Mouse (Mus musculus) E14TG2a.4 (cell line): ENCODE data around the gene Lekr1.

Source experiments
- H3K27me3 ChIP-seq: 2 replicates; pipeline ENCODE4 v1.6.1; 2014; ENCODE audit warnings: low read length, control low read depth; ENCODE audit not compliant: insufficient read depth
- H3K36me3 ChIP-seq: 2 replicates; pipeline ENCODE4 v1.6.1; 2014; ENCODE audit warnings: low read length, control low read depth; ENCODE audit not compliant: insufficient read depth
- H3K4me1 ChIP-seq: replicated peaks from 2 replicates; pipeline ENCODE4 v1.6.1; 2014; ENCODE audit warnings: low read depth, low read length, control low read depth
- H3K4me3 ChIP-seq: replicated peaks from 2 replicates; pipeline ENCODE4 v1.5.1; 2014; ENCODE audit warnings: mild to moderate bottlenecking, low read length
- H3K9me3 ChIP-seq: 2 replicates; pipeline ENCODE4 v1.6.1; 2014; ENCODE audit warnings: low read length, control low read depth
- CTCF ChIP-seq: conservative IDR thresholded peaks from 2 replicates; pipeline ENCODE4 v1.5.1; 2014; ENCODE audit warnings: low read length
- NANOG ChIP-seq: IDR thresholded peaks from 2 replicates; pipeline ENCODE4 v1.6.1; 2014; ENCODE audit warnings: borderline replicate concordance, low read length, mixed read lengths
- POU5F1 ChIP-seq: IDR thresholded peaks from 2 replicates; pipeline ENCODE4 v1.6.1; 2014; ENCODE audit warnings: low read length, borderline replicate concordance

Gene Lekr1

DNA sequence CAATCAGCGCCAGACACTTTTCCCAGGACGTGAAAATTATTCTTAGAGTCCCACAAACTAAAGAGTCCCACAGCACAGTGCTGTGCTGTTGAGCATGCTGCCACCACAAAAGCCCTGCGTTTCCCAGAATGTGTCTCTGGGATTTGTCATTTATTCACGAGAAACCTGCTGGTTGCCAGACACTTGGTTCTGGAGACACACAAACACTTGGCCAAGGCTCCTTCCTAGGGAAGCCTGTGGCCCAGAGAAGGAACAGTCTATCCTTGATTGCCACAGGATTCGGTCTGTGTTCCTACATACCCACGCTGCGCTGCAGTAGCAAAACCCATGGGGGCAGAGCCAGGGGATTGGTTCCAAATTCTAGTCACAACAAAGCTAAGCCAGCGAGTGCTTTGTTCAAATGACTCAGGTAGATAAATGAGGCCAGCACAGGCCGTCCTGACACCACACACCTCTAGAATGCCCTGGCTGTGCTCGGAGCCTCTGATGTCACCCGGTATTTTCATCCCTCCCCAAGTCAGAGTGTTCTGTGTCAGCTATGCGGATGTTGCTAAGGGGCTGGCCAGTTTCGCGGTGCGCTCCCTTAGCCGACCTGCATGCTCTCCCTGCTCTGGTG lies 197.8 kb downstream of the Lekr1 start:
- Histone ChIP-seq H3K36me3 (no peaks in the 10 kb centered on the region), H3K4me1 (peaks cover 40% of the 10 kb centered on the region), H3K27me3 (peaks cover 33% of the 10 kb centered on the region), H3K4me3 (no peak overlapping the region), H3K9me3 (peaks cover 14% of the 10 kb centered on the region)
- no peak for TF ChIP-seq POU5F1
- TF ChIP-seq CTCF, result no peak
- TF ChIP-seq NANOG, result no peak

DNA sequence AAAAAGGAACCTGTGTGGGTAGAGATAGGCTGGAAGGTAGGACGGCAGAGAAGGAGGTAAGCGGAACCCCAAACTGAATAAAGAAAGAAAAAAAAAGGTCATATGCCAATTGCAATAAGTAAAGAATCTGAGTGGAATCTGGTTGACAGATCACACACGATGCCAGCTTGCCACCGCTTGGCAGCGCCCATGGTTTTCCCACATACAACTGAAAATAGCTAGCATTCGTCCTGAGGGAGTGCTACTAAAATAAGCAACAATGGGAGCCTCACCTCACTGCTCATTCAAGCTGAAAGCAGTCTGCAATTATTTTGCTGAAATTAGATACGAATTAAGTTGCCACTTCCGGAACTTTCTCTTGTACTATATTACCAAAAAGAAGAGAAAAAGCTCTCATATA lies 202.9 kb downstream of the Lekr1 start:
- H3K9me3 ChIP-seq, result peaks cover 14% of the 10 kb centered on the region
- H3K36me3 ChIP-seq, result no peaks in the 10 kb centered on the region
- TF ChIP-seq NANOG (no peak), POU5F1 (no peak), CTCF (no peak)
- peaks cover 40% of the 10 kb centered on the region for H3K4me1 ChIP-seq
- no peak overlapping the region for H3K4me3 ChIP-seq
- peaks cover 30% of the 10 kb centered on the region for H3K27me3 ChIP-seq

DNA sequence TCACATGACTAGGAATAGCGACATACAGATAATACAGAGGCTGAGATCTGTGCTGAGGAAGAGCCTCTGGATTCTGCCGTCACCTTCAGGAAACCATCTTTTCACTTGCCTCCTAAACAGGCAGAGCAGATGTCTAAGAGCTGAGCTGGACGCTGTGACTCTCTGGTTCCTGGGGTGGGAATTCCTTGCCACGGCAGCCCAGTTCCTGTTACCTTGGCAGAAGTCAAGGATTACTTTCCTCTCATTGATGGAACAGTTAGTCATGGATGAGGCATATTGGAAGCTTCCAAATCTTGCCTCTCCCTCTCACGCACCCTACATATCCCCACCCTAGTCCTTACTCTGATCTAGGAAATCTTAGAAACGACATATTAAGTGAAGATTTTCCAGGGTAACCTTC lies 203.7 kb downstream of the Lekr1 start:
- Histone ChIP-seq H3K9me3 (peaks cover 14% of the 10 kb centered on the region), H3K36me3 (no peaks in the 10 kb centered on the region), H3K4me1 (peaks cover 35% of the 10 kb centered on the region), H3K27me3 (peaks cover 24% of the 10 kb centered on the region), H3K4me3 (no peak overlapping the region)
- no peak for TF ChIP-seq CTCF
- no peak for TF ChIP-seq POU5F1
- TF ChIP-seq NANOG, result no peak

DNA sequence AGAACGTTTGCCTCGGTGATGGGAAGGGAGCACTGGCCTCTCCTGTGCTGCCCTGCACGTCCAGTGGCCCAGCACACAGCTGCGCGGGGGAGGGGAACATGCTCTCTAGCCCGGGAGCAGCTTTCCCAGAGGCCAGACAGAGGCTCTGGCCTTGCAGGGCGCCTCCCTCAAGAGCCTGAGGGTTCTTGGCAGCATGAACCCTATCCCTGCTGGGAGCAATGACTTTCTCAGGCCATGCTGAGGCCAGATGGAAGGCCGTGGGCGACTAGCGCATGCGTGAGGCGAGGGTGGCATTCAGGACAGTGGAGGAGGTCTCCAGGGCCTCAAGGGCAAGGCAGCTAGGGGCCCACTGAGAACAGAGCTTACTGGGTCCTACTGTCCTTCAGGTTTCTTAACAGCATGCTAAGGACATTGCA lies 205.2 kb downstream of the Lekr1 start:
- Histone ChIP-seq H3K36me3 (no peaks in the 10 kb centered on the region), H3K4me3 (0 out of 2 replicates have a peak overlapping the region, but pooled peaks have one; percentile 5), H3K27me3 (peaks cover 20% of the 10 kb centered on the region), H3K4me1 (peaks cover 35% of the 10 kb centered on the region), H3K9me3 (peaks cover 1% of the 10 kb centered on the region; the same call in 1 of the 2 replicates)
- TF ChIP-seq CTCF (no peak), POU5F1 (no peak), NANOG (no peak)

GRCm38 (mm10) chr3:65871609-65872272 lies 205.7 kb downstream of the Lekr1 start:
- Histone ChIP-seq H3K27me3 (peaks cover 20% of the 10 kb centered on the region), H3K36me3 (no peaks in the 10 kb centered on the region), H3K4me3 (0 out of 2 replicates have a peak overlapping the region, but pooled peaks have one; percentile 5), H3K4me1 (peaks cover 35% of the 10 kb centered on the region), H3K9me3 (no peaks in the 10 kb centered on the region)
- no peak for TF ChIP-seq CTCF
- no peak for TF ChIP-seq POU5F1
- TF ChIP-seq NANOG, result no peak

DNA sequence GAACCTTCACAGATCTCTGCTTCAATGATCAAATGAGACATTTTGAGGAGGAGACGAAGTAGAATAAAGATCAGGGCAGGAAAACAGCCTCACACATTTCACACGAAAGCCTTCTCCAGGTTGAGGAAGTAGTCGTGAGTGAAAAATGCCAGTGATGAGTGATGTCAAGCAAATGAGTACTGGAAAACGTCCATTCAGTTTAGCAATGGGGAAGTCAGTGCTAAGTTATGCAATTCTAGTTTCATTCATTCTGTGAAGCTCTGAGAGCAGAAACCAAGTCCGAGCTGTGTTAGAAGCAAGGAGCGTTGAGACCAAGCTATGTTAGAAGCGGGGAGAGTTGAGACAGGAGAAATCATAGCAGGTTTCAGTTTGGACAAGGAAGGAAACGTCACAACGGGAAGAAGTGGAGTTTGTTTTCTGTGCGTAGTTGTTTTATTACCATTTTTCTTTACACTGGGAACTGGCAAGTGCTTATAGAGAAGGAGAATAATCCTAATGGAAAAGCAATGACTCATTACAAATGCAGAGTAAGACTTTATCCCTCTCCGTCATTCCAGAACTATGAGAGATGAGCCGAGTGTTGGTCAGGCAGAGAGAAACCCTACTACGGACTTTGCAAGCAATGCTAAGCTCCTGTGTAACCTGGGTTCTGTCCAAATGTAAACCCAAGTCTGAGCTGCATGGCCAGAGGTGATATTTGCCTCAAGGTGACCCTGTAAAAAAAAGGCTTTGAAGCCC lies 207.2 kb downstream of the Lekr1 start:
- TF ChIP-seq POU5F1, result no peak
- TF ChIP-seq NANOG, result no peak
- no peak for TF ChIP-seq CTCF
- Histone ChIP-seq H3K4me1 (peaks cover 39% of the 10 kb centered on the region), H3K27me3 (peaks cover 10% of the 10 kb centered on the region; the same call in 1 of the 2 replicates), H3K9me3 (no peaks in the 10 kb centered on the region), H3K4me3 (no peak overlapping the region), H3K36me3 (no peaks in the 10 kb centered on the region)
